Mouse (Mus musculus): ENCODE measurements around the gene Cul9. TPM values are rescaled to one million over a fixed set of nuclear protein-coding genes. Genes with fewer than 3 reads are reported as not detected.

The Cul9 gene
- polyA plus RNA-seq, 1 experiment from 2014 or later, result 3.7 TPM

DNA sequence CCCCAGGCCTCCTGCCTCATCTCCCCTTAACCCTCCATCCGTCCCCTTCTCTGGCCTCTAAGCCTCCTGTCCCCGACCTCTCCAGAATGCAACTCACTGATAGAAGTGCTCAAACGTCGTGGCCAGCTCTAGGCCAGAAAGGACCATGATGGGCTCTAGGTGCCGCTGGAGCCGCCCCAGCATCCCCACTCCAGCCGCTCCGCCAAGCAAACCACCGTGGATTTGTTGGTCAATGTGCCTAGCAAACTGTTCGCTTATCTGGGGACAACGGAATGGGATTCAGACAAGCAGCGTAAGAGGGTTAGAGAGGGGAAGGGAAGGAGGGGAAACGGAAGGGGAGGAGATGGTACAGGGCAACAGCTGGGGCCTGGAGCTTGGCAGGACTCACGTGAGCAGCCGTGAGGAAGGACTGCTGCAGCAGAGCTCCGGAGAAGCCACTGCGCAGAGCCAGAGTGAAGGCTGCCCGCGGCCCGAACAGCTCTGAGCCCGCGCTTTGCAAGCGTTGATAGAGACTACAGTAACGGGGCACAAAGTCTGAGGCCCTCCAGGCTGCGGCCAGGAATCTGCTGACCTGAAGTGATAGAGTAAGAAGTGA, 25.7 kb downstream of the Cul9 start:
- Histone ChIP-seq H3K36me3 (replicated peaks; ENCODE audit: control insufficient read depth, insufficient read depth, low read depth, low read length) (no peaks in the 10 kb centered on the region), H3K9me3 (replicated peaks; ENCODE audit: control insufficient read depth, low read length) (no peaks in the 10 kb centered on the region), H3K4me2 (ENCODE audit: low read depth, low read length) (peak overlapping the region; percentile 25), H3K27me3 (ENCODE audit: control insufficient read depth, insufficient read depth, low read length) (peaks cover 8% of the 10 kb centered on the region; the same call in 1 of the 2 replicates), H3K9ac (replicated peaks; ENCODE audit: low read length) (peak overlapping the region; percentile 22), H3K4me1 (ENCODE audit: control insufficient read depth, insufficient read depth, low read length) (no peaks in the 10 kb centered on the region; the same call in 1 of the 2 replicates), H3K4me3 (ENCODE audit: low read depth, low read length) (peak overlapping the region; percentile 21), H3K27ac (replicated peaks; ENCODE audit: low read depth, low read length) (no peak overlapping the region)
- DNase-seq (ENCODE audit: low spot score), result peak; percentile 44
- no peak for ATAC-seq (replicated peaks; ENCODE audit: insufficient number of reproducible peaks, low FRiP score, low TSS enrichment, low read depth)
- 45% methylated on average over 25 of the region's 25 CpGs for WGBS

DNA sequence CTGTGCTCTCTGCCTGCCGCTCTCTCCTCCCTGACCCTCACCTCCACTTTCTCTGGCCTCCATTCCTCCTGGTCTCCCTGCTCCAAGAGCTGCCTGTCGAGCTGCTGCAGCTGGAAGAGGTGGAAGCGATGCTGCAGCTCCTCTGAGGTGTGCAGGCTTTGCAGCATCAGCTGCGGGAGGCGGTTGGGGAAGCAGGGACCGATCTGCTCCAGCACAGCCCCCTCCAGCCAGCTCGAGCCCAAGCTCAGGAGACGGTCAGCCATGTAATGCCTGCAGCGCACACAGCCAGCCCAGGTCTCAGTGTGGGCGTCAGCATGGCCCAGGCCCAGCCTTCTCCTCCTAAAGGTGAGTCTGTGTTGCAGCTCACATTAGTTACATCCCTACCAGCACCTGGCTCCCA, 26.2 kb downstream of the Cul9 start:
- peak overlapping the region; percentile 25 for H3K4me2 ChIP-seq (ENCODE audit: low read depth, low read length)
- peaks cover 8% of the 10 kb centered on the region; the same call in 1 of the 2 replicates for H3K27me3 ChIP-seq (ENCODE audit: control insufficient read depth, insufficient read depth, low read length)
- peak overlapping the region; percentile 1 for H3K9ac ChIP-seq (replicated peaks; ENCODE audit: low read length)
- peak overlapping the region; percentile 8; the same call in 1 of the 2 replicates for H3K4me3 ChIP-seq (ENCODE audit: low read depth, low read length)
- H3K9me3 ChIP-seq (replicated peaks; ENCODE audit: control insufficient read depth, low read length), result no peaks in the 10 kb centered on the region
- ATAC-seq (replicated peaks; ENCODE audit: insufficient number of reproducible peaks, low FRiP score, low TSS enrichment, low read depth) (no peak), DNase-seq (ENCODE audit: low spot score) (no peak)
- 53% methylated on average over 10 of the region's 10 CpGs for WGBS
- H3K36me3 ChIP-seq (replicated peaks; ENCODE audit: control insufficient read depth, insufficient read depth, low read depth, low read length), result no peaks in the 10 kb centered on the region
- no peaks in the 10 kb centered on the region; the same call in 1 of the 2 replicates for H3K4me1 ChIP-seq (ENCODE audit: control insufficient read depth, insufficient read depth, low read length)
- no peak overlapping the region for H3K27ac ChIP-seq (replicated peaks; ENCODE audit: low read depth, low read length)

DNA sequence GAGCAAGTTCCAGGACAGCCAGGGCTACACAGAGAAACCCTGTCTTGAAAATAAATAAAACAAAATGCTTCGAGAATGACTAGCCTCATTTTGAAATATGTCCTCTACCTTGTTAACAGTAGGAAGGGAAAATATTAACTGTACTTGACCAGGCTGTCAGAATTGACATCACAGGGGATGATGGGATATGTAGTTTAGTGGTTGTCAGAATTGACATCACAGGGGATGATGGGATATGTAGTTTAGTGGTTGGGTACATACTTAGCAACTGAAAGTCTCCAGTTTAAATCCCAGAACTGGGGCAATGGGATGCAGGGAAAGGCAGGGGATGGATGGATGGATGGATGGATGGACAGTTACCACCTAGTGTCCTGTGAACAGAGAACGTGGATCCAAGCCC, 32.9 kb downstream of the Cul9 start:
- no peak overlapping the region for H3K4me3 ChIP-seq (ENCODE audit: low read depth, low read length)
- H3K27ac ChIP-seq (replicated peaks; ENCODE audit: low read depth, low read length), result no peak overlapping the region
- ATAC-seq (replicated peaks; ENCODE audit: insufficient number of reproducible peaks, low FRiP score, low TSS enrichment, low read depth) (no peak), DNase-seq (ENCODE audit: low spot score) (no peak)
- 71% methylated on average over 2 of the region's 2 CpGs for WGBS
- H3K36me3 ChIP-seq (replicated peaks; ENCODE audit: control insufficient read depth, insufficient read depth, low read depth, low read length), result no peaks in the 10 kb centered on the region
- H3K27me3 ChIP-seq (ENCODE audit: control insufficient read depth, insufficient read depth, low read length), result no peaks in the 10 kb centered on the region
- no peaks in the 10 kb centered on the region for H3K4me1 ChIP-seq (ENCODE audit: control insufficient read depth, insufficient read depth, low read length)
- no peak overlapping the region for H3K9ac ChIP-seq (replicated peaks; ENCODE audit: low read length)
- no peak overlapping the region for H3K4me2 ChIP-seq (ENCODE audit: low read depth, low read length)
- no peaks in the 10 kb centered on the region for H3K9me3 ChIP-seq (replicated peaks; ENCODE audit: control insufficient read depth, low read length)

- peak; percentile 22; the same call in 1 of the 2 replicates for ATAC-seq (replicated peaks; ENCODE audit: insufficient number of reproducible peaks, low FRiP score, low TSS enrichment, low read depth)
- Histone ChIP-seq H3K36me3 (replicated peaks; ENCODE audit: control insufficient read depth, insufficient read depth, low read depth, low read length) (no peaks in the 10 kb centered on the region), H3K27ac (replicated peaks; ENCODE audit: low read depth, low read length) (no peak overlapping the region), H3K9ac (replicated peaks; ENCODE audit: low read length) (no peak overlapping the region), H3K27me3 (ENCODE audit: control insufficient read depth, insufficient read depth, low read length) (no peaks in the 10 kb centered on the region), H3K4me1 (ENCODE audit: control insufficient read depth, insufficient read depth, low read length) (no peaks in the 10 kb centered on the region), H3K4me3 (ENCODE audit: low read depth, low read length) (no peak overlapping the region), H3K4me2 (ENCODE audit: low read depth, low read length) (no peak overlapping the region), H3K9me3 (replicated peaks; ENCODE audit: control insufficient read depth, low read length) (no peaks in the 10 kb centered on the region)
- DNase-seq (ENCODE audit: low spot score), result peak; percentile 66
- WGBS, result 50% methylated on average over 11 of the region's 11 CpGs
Measured at GRCm38 (mm10) chr17:46511059-46511710, 35.0 kb downstream of the Cul9 start.

DNA sequence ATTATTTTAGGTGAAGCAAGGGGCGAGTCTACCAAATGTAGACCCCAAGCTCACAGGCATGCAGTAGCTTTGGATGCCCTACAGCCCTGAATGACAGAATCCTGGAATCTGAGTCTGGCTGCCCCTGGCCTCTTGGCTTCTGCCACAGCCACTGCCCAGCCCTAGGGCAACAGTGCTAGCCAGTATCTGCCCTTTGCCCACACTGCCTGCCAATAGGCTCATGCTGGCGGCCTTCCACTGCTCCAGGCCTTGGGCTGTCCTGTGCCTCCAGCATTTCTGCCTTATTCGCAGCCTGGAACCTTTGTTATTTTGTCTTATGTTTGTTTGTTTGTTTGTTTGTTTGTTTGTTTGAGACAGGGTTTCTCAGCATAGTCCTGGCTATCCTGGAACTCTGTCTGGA, 40.6 kb downstream of the Cul9 start:
- Histone ChIP-seq H3K36me3 (replicated peaks; ENCODE audit: control insufficient read depth, insufficient read depth, low read depth, low read length) (no peaks in the 10 kb centered on the region), H3K27ac (replicated peaks; ENCODE audit: low read depth, low read length) (no peak overlapping the region), H3K9me3 (replicated peaks; ENCODE audit: control insufficient read depth, low read length) (no peaks in the 10 kb centered on the region), H3K4me1 (ENCODE audit: control insufficient read depth, insufficient read depth, low read length) (no peaks in the 10 kb centered on the region), H3K4me2 (ENCODE audit: low read depth, low read length) (no peak overlapping the region), H3K9ac (replicated peaks; ENCODE audit: low read length) (no peak overlapping the region), H3K27me3 (ENCODE audit: control insufficient read depth, insufficient read depth, low read length) (no peaks in the 10 kb centered on the region), H3K4me3 (ENCODE audit: low read depth, low read length) (no peak overlapping the region)
- DNase-seq (ENCODE audit: low spot score) (no peak), ATAC-seq (replicated peaks; ENCODE audit: insufficient number of reproducible peaks, low FRiP score, low TSS enrichment, low read depth) (no peak)
- WGBS, result 87% methylated on average over 3 of the region's 3 CpGs

DNA sequence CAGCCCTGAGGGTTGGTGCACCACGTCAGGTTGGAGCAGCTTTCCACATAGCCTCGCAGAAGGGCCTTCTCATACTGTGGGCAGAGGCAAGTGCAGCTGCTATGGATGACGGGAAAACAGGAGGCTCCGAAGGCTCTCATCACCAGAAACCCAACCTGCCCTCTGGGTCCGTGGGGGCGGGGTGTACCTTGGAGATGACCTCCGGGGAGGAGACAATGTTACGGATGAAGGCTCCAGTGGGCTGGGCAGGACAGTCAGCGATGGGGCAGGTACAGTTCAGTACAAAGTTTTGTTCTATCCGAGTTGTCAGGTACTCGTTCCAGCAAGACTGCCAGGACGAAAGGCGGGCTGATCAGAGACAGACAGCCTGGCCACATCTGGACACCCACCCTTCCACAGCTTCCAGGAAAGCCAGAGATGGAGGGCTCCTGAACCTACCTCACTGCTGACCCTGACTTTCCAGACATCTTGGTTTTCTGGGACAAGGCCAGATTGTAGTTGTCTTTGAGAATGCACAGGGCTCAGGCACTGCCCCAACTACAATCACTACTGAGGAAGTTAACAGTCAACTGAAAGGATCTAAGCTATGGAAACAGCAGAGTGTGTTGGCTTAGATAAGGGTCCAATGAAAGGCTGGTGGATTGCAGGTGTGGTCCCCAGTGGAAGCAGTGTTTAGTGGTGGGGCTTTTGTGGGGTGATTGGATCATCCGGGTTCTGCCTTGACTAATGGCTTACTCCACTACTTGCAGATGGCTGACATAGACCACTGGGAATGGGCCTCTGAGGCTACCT, 42.1 kb downstream of the Cul9 start:
- H3K27me3 ChIP-seq (ENCODE audit: control insufficient read depth, insufficient read depth, low read length), result no peaks in the 10 kb centered on the region
- no peak for DNase-seq (ENCODE audit: low spot score)
- no peaks in the 10 kb centered on the region for H3K4me1 ChIP-seq (ENCODE audit: control insufficient read depth, insufficient read depth, low read length)
- 73% methylated on average over 14 of the region's 14 CpGs for WGBS
- no peak for ATAC-seq (replicated peaks; ENCODE audit: insufficient number of reproducible peaks, low FRiP score, low TSS enrichment, low read depth)
- no peak overlapping the region for H3K4me2 ChIP-seq (ENCODE audit: low read depth, low read length)
- no peak overlapping the region for H3K27ac ChIP-seq (replicated peaks; ENCODE audit: low read depth, low read length)
- H3K9ac ChIP-seq (replicated peaks; ENCODE audit: low read length), result no peak overlapping the region
- H3K4me3 ChIP-seq (ENCODE audit: low read depth, low read length), result no peak overlapping the region
- H3K9me3 ChIP-seq (replicated peaks; ENCODE audit: control insufficient read depth, low read length), result no peaks in the 10 kb centered on the region
- H3K36me3 ChIP-seq (replicated peaks; ENCODE audit: control insufficient read depth, insufficient read depth, low read depth, low read length), result peaks cover 2% of the 10 kb centered on the region; the same call in 1 of the 2 replicates

DNA sequence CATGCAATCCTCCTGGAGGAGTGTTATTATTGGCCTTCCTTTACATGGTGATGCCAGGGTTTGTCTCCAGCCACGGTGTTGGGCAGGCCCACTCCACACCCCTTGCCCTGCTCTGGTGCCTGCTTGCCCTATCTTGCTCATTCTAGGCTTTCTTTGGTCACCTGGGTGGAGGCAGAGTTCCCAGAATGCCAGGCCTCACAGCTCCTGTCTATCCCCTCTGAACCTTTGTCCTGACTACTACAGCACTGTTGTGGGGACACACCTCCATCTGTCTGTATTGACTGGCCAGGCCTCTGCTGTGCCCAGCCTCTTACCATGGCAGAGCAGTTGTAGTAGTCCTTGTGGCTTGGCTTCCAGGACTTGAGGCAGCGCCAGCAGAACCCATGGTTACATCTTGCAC, 43.4 kb downstream of the Cul9 start:
- Histone ChIP-seq H3K9ac (replicated peaks; ENCODE audit: low read length) (no peak overlapping the region), H3K27ac (replicated peaks; ENCODE audit: low read depth, low read length) (no peak overlapping the region), H3K9me3 (replicated peaks; ENCODE audit: control insufficient read depth, low read length) (no peaks in the 10 kb centered on the region), H3K4me3 (ENCODE audit: low read depth, low read length) (no peak overlapping the region), H3K4me2 (ENCODE audit: low read depth, low read length) (no peak overlapping the region), H3K36me3 (replicated peaks; ENCODE audit: control insufficient read depth, insufficient read depth, low read depth, low read length) (peaks cover 2% of the 10 kb centered on the region; the same call in 1 of the 2 replicates), H3K4me1 (ENCODE audit: control insufficient read depth, insufficient read depth, low read length) (no peaks in the 10 kb centered on the region; the same call in 1 of the 2 replicates), H3K27me3 (ENCODE audit: control insufficient read depth, insufficient read depth, low read length) (no peaks in the 10 kb centered on the region)
- ATAC-seq (replicated peaks; ENCODE audit: insufficient number of reproducible peaks, low FRiP score, low TSS enrichment, low read depth) (no peak), DNase-seq (ENCODE audit: low spot score) (no peak)
- WGBS, result 83% methylated on average over 2 of the region's 2 CpGs

DNA sequence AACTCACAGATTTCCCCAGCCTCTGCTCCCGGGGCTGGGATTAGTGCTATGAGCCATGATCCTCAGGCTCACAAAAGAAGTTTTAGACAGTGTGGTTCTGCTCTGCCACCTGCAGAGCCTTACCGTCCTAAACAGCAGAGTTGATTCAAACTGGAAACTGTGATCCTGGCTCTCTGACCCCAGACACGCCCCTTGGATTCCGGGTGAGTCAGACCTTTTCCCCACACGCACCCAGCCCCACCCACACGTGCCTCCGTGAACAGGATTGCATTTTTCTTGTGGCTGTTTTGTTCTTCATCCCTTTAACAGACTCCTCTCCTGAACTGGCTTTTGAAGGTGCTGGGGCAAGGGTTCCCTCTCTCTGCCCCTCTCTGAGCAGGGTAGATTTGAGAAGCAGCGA, 48.2 kb downstream of the Cul9 start:
- no peak overlapping the region for H3K4me3 ChIP-seq (ENCODE audit: low read depth, low read length)

More for the DNA sequence above, 48.2 kb downstream of the Cul9 start:
- H3K4me2 ChIP-seq (ENCODE audit: low read depth, low read length), result no peak overlapping the region
- H3K27me3 ChIP-seq (ENCODE audit: control insufficient read depth, insufficient read depth, low read length), result no peaks in the 10 kb centered on the region
- H3K36me3 ChIP-seq (replicated peaks; ENCODE audit: control insufficient read depth, insufficient read depth, low read depth, low read length), result peaks cover 2% of the 10 kb centered on the region; the same call in 1 of the 2 replicates
- no peaks in the 10 kb centered on the region for H3K9me3 ChIP-seq (replicated peaks; ENCODE audit: control insufficient read depth, low read length)
- DNase-seq (ENCODE audit: low spot score) (no peak), ATAC-seq (replicated peaks; ENCODE audit: insufficient number of reproducible peaks, low FRiP score, low TSS enrichment, low read depth) (no peak)
- no peaks in the 10 kb centered on the region; the same call in 1 of the 2 replicates for H3K4me1 ChIP-seq (ENCODE audit: control insufficient read depth, insufficient read depth, low read length)
- WGBS, result 72% methylated on average over 8 of the region's 8 CpGs
- H3K9ac ChIP-seq (replicated peaks; ENCODE audit: low read length), result no peak overlapping the region
- no peak overlapping the region for H3K27ac ChIP-seq (replicated peaks; ENCODE audit: low read depth, low read length)
